Mouse (Mus musculus) natural killer cell, adult 2 months (primary cell): ENCODE results near the gene Gm17727.
"Not testable (repeated sequence)": the region's sequence is repeated elsewhere in the genome, so short reads cannot be mapped to it uniquely, and the experiment has no call there.

ENCODE experiments used
- DNase-seq, 2 experiments: peaks; one replicate each; pipeline ENCODE4 v3.0.0; 2022; ENCODE audit warnings: low spot score in 2 of 2

Gm17727 gene

GRCm38 (mm10) chr9:35778009-35778408, at the start of gene Gm17727:
TSS of gene Gm17727 (minus strand) at chr9:35778109.
- no peak for DNase-seq

DNA sequence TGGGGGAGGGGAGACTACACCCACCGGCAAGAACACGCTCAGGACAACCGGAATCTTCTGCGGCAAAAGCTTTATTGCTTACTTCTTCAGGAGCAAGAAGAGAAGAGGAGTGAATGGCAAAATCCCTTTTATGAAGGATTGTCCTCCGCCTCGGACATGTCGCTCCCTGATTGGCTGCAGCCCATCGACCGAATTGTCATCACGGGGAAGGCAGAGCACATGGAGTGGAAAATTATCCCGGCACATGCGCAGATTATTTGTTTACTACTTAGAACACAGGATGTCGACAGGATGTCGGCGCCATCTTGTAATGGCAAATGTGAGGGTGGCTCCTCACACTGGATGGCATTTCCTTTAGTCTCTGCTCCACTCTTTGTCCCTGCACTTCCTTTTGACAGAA, 40.0 kb upstream of the Gm17727 start:
- not testable (repeated sequence) for DNase-seq

- DNase-seq = no peak
Observed at GRCm38 (mm10) chr9:35798146-35798545, 20.2 kb upstream of the Gm17727 start.

DNA sequence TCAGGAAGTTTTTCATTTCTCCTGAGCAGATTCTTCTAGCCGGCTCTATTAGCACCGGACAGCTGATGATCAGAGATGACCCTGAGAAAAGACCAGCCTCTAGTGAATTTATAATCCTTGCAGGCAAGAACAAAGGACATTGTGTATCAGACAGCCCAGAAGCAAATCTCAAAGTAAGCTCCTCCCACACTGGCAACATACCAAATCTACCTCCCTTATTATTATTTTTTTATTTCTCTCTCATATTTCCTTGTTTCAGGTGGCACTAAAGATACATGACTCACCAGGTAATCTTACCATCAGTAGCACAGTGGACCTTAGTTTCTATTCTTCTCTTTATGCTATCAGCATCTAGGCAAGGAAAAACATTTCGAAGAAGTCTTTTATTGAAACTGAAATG, 12.1 kb upstream of the Gm17727 start, which contains the start of the genes Gm27235 and D730048I06Rik:
TSS of gene Gm27235 (minus strand) at position 101 of the 400 bp plus-strand sequence.
TSS of gene D730048I06Rik (minus strand) at position 112 of the 400 bp plus-strand sequence.
- no peak for DNase-seq

GRCm38 (mm10) chr9:35756843-35757242, 21.1 kb downstream of the Gm17727 start:
- no peak for DNase-seq

DNA sequence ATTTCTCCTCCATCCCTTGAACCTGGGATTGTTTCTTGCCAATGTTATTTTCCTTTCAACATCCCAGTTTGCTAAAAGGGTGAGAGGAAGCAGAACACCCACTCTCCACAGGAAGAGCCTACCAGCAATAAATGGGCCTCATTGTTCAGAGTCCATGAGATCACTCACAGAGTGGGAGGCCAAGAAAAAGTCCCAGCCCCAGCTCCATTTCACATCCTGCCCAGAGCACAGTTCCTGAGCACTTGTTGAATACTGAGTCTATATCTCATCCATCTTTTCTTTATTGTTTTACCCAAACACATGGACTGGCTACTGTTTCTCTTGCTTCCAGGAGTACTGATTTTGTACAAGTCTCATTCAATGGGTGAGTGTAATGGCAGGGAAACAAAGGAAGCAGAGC, 37.2 kb downstream of the Gm17727 start, which contains the start of gene Gm17677:
TSS of gene Gm17677 (plus strand) at position 301 of the 400 bp plus-strand sequence.
- DNase-seq = no peak
